In genomic region chr3:89291874-89292273, GRCm38 (mm10) we compare ENCODE assay signal across 21 mouse cellular contexts. TPM values are rescaled to one million over a fixed set of nuclear protein-coding genes. Genes with fewer than 3 reads are reported as not detected.
A peak's percentile ranks its signal among the peaks of the same experiment; 100 is the strongest.
DNase-seq lines count a peak whose midpoint lies in the region; ATAC-seq and TF ChIP-seq lines count a peak whose summit lies in the region.
"Had no signal": no experiment of that assay in that cellular context is flagged by ENCODE, and none has a peak within 500 bp of the region (broad histone marks: within the 10 kb centered on the region; RNA-seq: fewer than 3 reads in every experiment).

No protein-coding gene starts in this region.

- DNase-seq in limb, embryonic 10.5 days (ENCODE audit: low spot score): no peak
- DNase-seq in liver, postnatal 0 days: no peak
- no peak for DNase-seq in MEL (ENCODE audit: low read depth, low spot score)
- DNase-seq in limb, embryonic 14.5 days (ENCODE audit: low spot score): no peak
- no peak for DNase-seq in gastrocnemius, postnatal 36 days
- DNase-seq: adrenal gland, adult 8-10 months; adrenal gland, postnatal 14 days; adrenal gland, postnatal 36 days; cerebellum, adult 11-12 months; cerebellum, adult 2 months; cerebellum, adult 9-10 months; cerebellum, postnatal 10 days; cerebellum, postnatal 25 days had no signal

- ATAC-seq in limb, embryonic 12.5 days (ENCODE audit: insufficient number of reproducible peaks, insufficient read depth, low FRiP score, low TSS enrichment, low read depth): no peak
- ATAC-seq in liver, postnatal 0 days: no peak
- ATAC-seq in liver, embryonic 12.5 days: no peak
- ATAC-seq in limb, embryonic 14.5 days (ENCODE audit: low FRiP score, low read depth): no peak
- ATAC-seq: activated CD4-positive, CD25-positive, alpha-beta regulatory T cell, adult 4 months; forebrain, embryonic 13.5 days; forebrain, embryonic 15.5 days; Patski had no signal

- no peaks in the 10 kb centered on the region; the same call in 1 of the 2 replicates for H3K27me3 ChIP-seq in limb, embryonic 12.5 days
- H3K27me3 ChIP-seq in limb, embryonic 10.5 days (ENCODE audit: low read depth, poor library complexity, severe bottlenecking): peaks cover 4% of the 10 kb centered on the region; the same call in 1 of the 2 replicates
- H3K27me3 ChIP-seq in liver, postnatal 0 days (ENCODE audit: insufficient read depth, low read length): no peaks in the 10 kb centered on the region
- H3K27me3 ChIP-seq in liver, embryonic 12.5 days (replicated peaks): peaks cover 24% of the 10 kb centered on the region
- H3K27me3 ChIP-seq in MEL (ENCODE audit: control insufficient read depth in 1 of 2, insufficient read depth in 2 of 2, low read length in 2 of 2): peaks cover 0 to 4% of the 10 kb centered on the region in 2 experiments; a peak in 3 of 4 replicates
- no peaks in the 10 kb centered on the region for H3K27me3 ChIP-seq in limb, embryonic 14.5 days (ENCODE audit: control insufficient read depth, insufficient read depth, low read length)
- H3K27me3 ChIP-seq: embryonic facial prominence, embryonic 12.5 days; forebrain, embryonic 13.5 days; forebrain, embryonic 15.5 days; Patski had no signal

- H3K9ac ChIP-seq in limb, embryonic 12.5 days (replicated peaks): no peak overlapping the region
- no peak overlapping the region for H3K9ac ChIP-seq in liver, postnatal 0 days (replicated peaks)
- no peak overlapping the region for H3K9ac ChIP-seq in liver, embryonic 12.5 days
- peak overlapping the region; percentile 16 for H3K9ac ChIP-seq in MEL (ENCODE audit: control insufficient read depth, low read depth, low read length, poor library complexity, severe bottlenecking)
- H3K9ac ChIP-seq in limb, embryonic 14.5 days (ENCODE audit: low read depth, low read length, severe bottlenecking): no peak overlapping the region
- H3K9ac ChIP-seq: embryonic facial prominence, embryonic 12.5 days; forebrain, embryonic 13.5 days; forebrain, embryonic 15.5 days had no signal

- no peak overlapping the region for H3K4me3 ChIP-seq in limb, embryonic 12.5 days (replicated peaks)
- no peak overlapping the region for H3K4me3 ChIP-seq in limb, embryonic 10.5 days
- no peak overlapping the region for H3K4me3 ChIP-seq in liver, postnatal 0 days (ENCODE audit: low read depth, low read length)
- H3K4me3 ChIP-seq in liver, embryonic 12.5 days: no peak overlapping the region
- H3K4me3 ChIP-seq in MEL (ENCODE audit: control insufficient read depth in 1 of 2, insufficient read depth in 1 of 2, low read depth in 2 of 2, low read length in 2 of 2): peak overlapping the region; percentile 14 to 42; a peak in 2 of 4 replicates
- no peak overlapping the region for H3K4me3 ChIP-seq in limb, embryonic 14.5 days (replicated peaks; ENCODE audit: low read length)
- H3K4me3 ChIP-seq: embryonic facial prominence, embryonic 10.5 days; embryonic facial prominence, embryonic 12.5 days; forebrain, embryonic 13.5 days; forebrain, embryonic 15.5 days had no signal

- no peaks in the 10 kb centered on the region for H3K79me2 ChIP-seq in MEL (ENCODE audit: control insufficient read depth, insufficient read depth, low read length, poor library complexity)

- TF ChIP-seq EP300 in liver, postnatal 0 days (IDR thresholded peaks at IDR 0.05; ENCODE audit: low read depth): no peak
- TF ChIP-seq EP300 in MEL (IDR thresholded peaks at IDR 0.05; ENCODE audit: low read depth in 1 of 2, low read length in 2 of 2): peak; percentile 47 to 56; a peak in 3 of 4 replicates

- TF ChIP-seq CTCF in liver, postnatal 0 days (IDR thresholded peaks at IDR 0.05; ENCODE audit: low read depth): no peak
- no peak for TF ChIP-seq CTCF in MEL (IDR thresholded peaks at IDR 0.05 in 2 of 3, conservative IDR thresholded peaks at IDR 0.05 in 1 of 3; ENCODE audit: control insufficient read depth in 1 of 3, insufficient read depth in 1 of 3, low read depth in 2 of 3, low read length in 3 of 3, poor library complexity in 1 of 3, severe bottlenecking in 1 of 3)

- TF ChIP-seq RAD21 in MEL (IDR thresholded peaks at IDR 0.05; ENCODE audit: low read depth, low read length): no peak

- no peaks in the 10 kb centered on the region for H3K36me3 ChIP-seq in limb, embryonic 12.5 days
- H3K36me3 ChIP-seq in limb, embryonic 10.5 days: no peaks in the 10 kb centered on the region
- no peaks in the 10 kb centered on the region for H3K36me3 ChIP-seq in liver, postnatal 0 days (replicated peaks; ENCODE audit: insufficient read depth, low read length)
- H3K36me3 ChIP-seq in liver, embryonic 12.5 days: no peaks in the 10 kb centered on the region
- peaks cover 0 to 8% of the 10 kb centered on the region in 2 experiments; a peak in 2 of 4 replicates for H3K36me3 ChIP-seq in MEL (ENCODE audit: control insufficient read depth in 1 of 2, insufficient read depth in 2 of 2, low read length in 2 of 2)
- no peaks in the 10 kb centered on the region for H3K36me3 ChIP-seq in limb, embryonic 14.5 days (ENCODE audit: control insufficient read depth, insufficient read depth, low read length)
- H3K36me3 ChIP-seq: embryonic facial prominence, embryonic 10.5 days; embryonic facial prominence, embryonic 12.5 days; forebrain, embryonic 15.5 days had no signal

- H3K4me1 ChIP-seq in limb, embryonic 12.5 days (replicated peaks): peaks cover 42% of the 10 kb centered on the region
- peaks cover 38% of the 10 kb centered on the region for H3K4me1 ChIP-seq in limb, embryonic 10.5 days
- peaks cover 10% of the 10 kb centered on the region; the same call in 1 of the 2 replicates for H3K4me1 ChIP-seq in liver, postnatal 0 days (ENCODE audit: insufficient read depth)
- peaks cover 16% of the 10 kb centered on the region for H3K4me1 ChIP-seq in liver, embryonic 12.5 days
- peaks cover 8 to 15% of the 10 kb centered on the region in 2 experiments for H3K4me1 ChIP-seq in MEL (ENCODE audit: control insufficient read depth in 1 of 2, insufficient read depth in 2 of 2, low read length in 2 of 2)
- peaks cover 13% of the 10 kb centered on the region; the same call in 1 of the 2 replicates for H3K4me1 ChIP-seq in limb, embryonic 14.5 days (ENCODE audit: control insufficient read depth, insufficient read depth, low read length)
- H3K4me1 ChIP-seq: forebrain, embryonic 13.5 days had no signal

- WGBS in limb, embryonic 12.5 days: 59% methylated on average over 10 of the region's 10 CpGs
- 67% methylated on average over 10 of the region's 10 CpGs for WGBS in limb, embryonic 10.5 days
- WGBS in liver, postnatal 0 days (ENCODE audit: insufficient replicate concordance): 38% methylated on average over 10 of the region's 10 CpGs
- WGBS in liver, embryonic 12.5 days (ENCODE audit: insufficient replicate concordance): 29% methylated on average over 10 of the region's 10 CpGs
- 56% methylated on average over 10 of the region's 10 CpGs for WGBS in limb, embryonic 14.5 days

- H3K27ac ChIP-seq in limb, embryonic 12.5 days: peak overlapping the region; percentile 78; the same call in 1 of the 2 replicates
- H3K27ac ChIP-seq in limb, embryonic 10.5 days: no peak overlapping the region
- peak overlapping the region; percentile 93; the same call in 1 of the 2 replicates for H3K27ac ChIP-seq in liver, postnatal 0 days (ENCODE audit: low read depth)
- no peak overlapping the region for H3K27ac ChIP-seq in liver, embryonic 12.5 days
- H3K27ac ChIP-seq in MEL (ENCODE audit: control insufficient read depth, low read depth, low read length): no peak overlapping the region
- 0 out of 2 replicates have a peak overlapping the region, but pooled peaks have one; percentile 4 for H3K27ac ChIP-seq in limb, embryonic 14.5 days (replicated peaks; ENCODE audit: low read depth, low read length)
- H3K27ac ChIP-seq: embryonic facial prominence, embryonic 12.5 days; forebrain, embryonic 13.5 days; forebrain, embryonic 15.5 days had no signal

- no peaks in the 10 kb centered on the region for H3K9me3 ChIP-seq in limb, embryonic 12.5 days
- H3K9me3 ChIP-seq in limb, embryonic 10.5 days (replicated peaks): no peaks in the 10 kb centered on the region
- no peaks in the 10 kb centered on the region for H3K9me3 ChIP-seq in liver, postnatal 0 days (ENCODE audit: low read length)
- H3K9me3 ChIP-seq in liver, embryonic 12.5 days (replicated peaks): no peaks in the 10 kb centered on the region
- no peaks in the 10 kb centered on the region for H3K9me3 ChIP-seq in MEL (replicated peaks; ENCODE audit: insufficient read depth, low read length)
- H3K9me3 ChIP-seq in limb, embryonic 14.5 days (ENCODE audit: control insufficient read depth, low read length): no peaks in the 10 kb centered on the region
- H3K9me3 ChIP-seq: embryonic facial prominence, embryonic 10.5 days; embryonic facial prominence, embryonic 12.5 days; forebrain, embryonic 13.5 days; forebrain, embryonic 15.5 days had no signal

- no peak for TF ChIP-seq POLR2A in MEL (IDR thresholded peaks at IDR 0.05; ENCODE audit: control insufficient read depth in 1 of 2, insufficient read depth in 1 of 2, low read depth in 1 of 2, low read length in 2 of 2, poor library complexity in 1 of 2)
- TF ChIP-seq POLR2A in limb, embryonic 14.5 days (IDR thresholded peaks at IDR 0.05; ENCODE audit: borderline replicate concordance, extremely low read depth, insufficient read depth, insufficient read length): no peak

- H3K4me2 ChIP-seq in limb, embryonic 12.5 days: no peak overlapping the region
- H3K4me2 ChIP-seq in liver, postnatal 0 days (ENCODE audit: low read depth, low read length): no peak overlapping the region
- H3K4me2 ChIP-seq in liver, embryonic 12.5 days: no peak overlapping the region
- H3K4me2 ChIP-seq in limb, embryonic 14.5 days (replicated peaks; ENCODE audit: low read depth, low read length, severe bottlenecking): no peak overlapping the region
- H3K4me2 ChIP-seq: embryonic facial prominence, embryonic 12.5 days; forebrain, embryonic 13.5 days; forebrain, embryonic 15.5 days had no signal

- intact Hi-C loops in gastrocnemius, postnatal 36 days (cut with DNase I): no loop called here

RNA-seq across cellular contexts. Expression of gene Efna1, which starts 10.9 kb away (rescaled TPM):
- polyA plus RNA-seq in limb, embryonic 12.5 days (2016; fragmentation: Nextera tagmentation; extraction: Ambion mirVana): 36.9 and 40.4 TPM in 2 replicates
- 29.8 and 36.8 TPM in 2 replicates for polyA plus RNA-seq in limb, embryonic 10.5 days (2016; fragmentation: Nextera tagmentation; extraction: Ambion mirVana)
- polyA plus RNA-seq in liver, postnatal 0 days (2015; fragmentation: Nextera tagmentation; extraction: Ambion mirVana): 22.1 and 27.8 TPM in 2 replicates
- polyA plus RNA-seq in liver, embryonic 12.5 days (2016; fragmentation: Nextera tagmentation; extraction: Ambion mirVana): 5.2 and 5.3 TPM in 2 replicates
- not detected in 2 replicates for total RNA-seq in MEL (2012; rRNA removed)
- not detected for polyA plus RNA-seq in MEL (2012; ENCODE audit: insufficient read depth in 1 of 2, insufficient read length in 2 of 2, low read depth in 1 of 2, low replicate concordance in 2 of 2, missing spikeins in 1 of 2)
- 51.7 and 52.2 TPM in 2 replicates for polyA plus RNA-seq in limb, embryonic 14.5 days (2012; rRNA removed)
- 42.2 and 48.1 TPM in 2 replicates for polyA plus RNA-seq in limb, embryonic 14.5 days (2014; fragmentation: Nextera tagmentation; extraction: Ambion mirVana)
- 10 to 100 TPM; 10.1 to 11.5 TPM for total RNA-seq in gastrocnemius, postnatal 36 days (2021)
- polyA plus RNA-seq: activated CD4-positive, CD25-positive, alpha-beta regulatory T cell, adult 4 months had no signal

RNA-seq across cellular contexts. Expression of gene Slc50a1, which starts 21.5 kb away (rescaled TPM):
- 58.5 and 66.3 TPM in 2 replicates for polyA plus RNA-seq in limb, embryonic 12.5 days (2016; fragmentation: Nextera tagmentation; extraction: Ambion mirVana)
- 33.2 and 41.3 TPM in 2 replicates for polyA plus RNA-seq in limb, embryonic 10.5 days (2016; fragmentation: Nextera tagmentation; extraction: Ambion mirVana)
- 18.3 and 19.6 TPM in 2 replicates for polyA plus RNA-seq in liver, postnatal 0 days (2015; fragmentation: Nextera tagmentation; extraction: Ambion mirVana)
- polyA plus RNA-seq in liver, embryonic 12.5 days (2016; fragmentation: Nextera tagmentation; extraction: Ambion mirVana): 19.3 and 21.6 TPM in 2 replicates
- total RNA-seq in MEL (2012; rRNA removed): 17.2 and 22.5 TPM in 2 replicates
- 10 to 100 TPM in 1 of 2 experiments, not detected in 1; 45.9 TPM for polyA plus RNA-seq in MEL (2012; ENCODE audit: insufficient read depth in 1 of 2, insufficient read length in 2 of 2, low read depth in 1 of 2, low replicate concordance in 2 of 2, missing spikeins in 1 of 2)
- 150 and 198 TPM in 2 replicates for polyA plus RNA-seq in limb, embryonic 14.5 days (2012; rRNA removed)
- polyA plus RNA-seq in limb, embryonic 14.5 days (2014; fragmentation: Nextera tagmentation; extraction: Ambion mirVana): 90.8 and 95.6 TPM in 2 replicates
- 1 to 10 TPM; 8.3 to 9.1 TPM for total RNA-seq in gastrocnemius, postnatal 36 days (2021)

RNA-seq across cellular contexts. Expression of gene Efna3, which starts 30.9 kb away (rescaled TPM):
- polyA plus RNA-seq in limb, embryonic 12.5 days (2016; fragmentation: Nextera tagmentation; extraction: Ambion mirVana): 17.6 and 21.3 TPM in 2 replicates
- polyA plus RNA-seq in limb, embryonic 10.5 days (2016; fragmentation: Nextera tagmentation; extraction: Ambion mirVana): 13.2 and 18.4 TPM in 2 replicates
- polyA plus RNA-seq in liver, postnatal 0 days (2015; fragmentation: Nextera tagmentation; extraction: Ambion mirVana): not detected in 2 replicates
- polyA plus RNA-seq in liver, embryonic 12.5 days (2016; fragmentation: Nextera tagmentation; extraction: Ambion mirVana): 0.65 and 1.0 TPM in 2 replicates
- 0.54 and 0.78 TPM in 2 replicates for total RNA-seq in MEL (2012; rRNA removed)
- polyA plus RNA-seq in MEL (2012; ENCODE audit: insufficient read depth in 1 of 2, insufficient read length in 2 of 2, low read depth in 1 of 2, low replicate concordance in 2 of 2, missing spikeins in 1 of 2): 1 to 10 TPM in 1 of 2 experiments, not detected in 1; 1.2 TPM
- polyA plus RNA-seq in limb, embryonic 14.5 days (2012; rRNA removed): 38.1 and 48.5 TPM in 2 replicates
- 32.1 and 34.4 TPM in 2 replicates for polyA plus RNA-seq in limb, embryonic 14.5 days (2014; fragmentation: Nextera tagmentation; extraction: Ambion mirVana)
- total RNA-seq in gastrocnemius, postnatal 36 days (2021): not detected
- polyA plus RNA-seq: activated CD4-positive, CD25-positive, alpha-beta regulatory T cell, adult 4 months had no signal

RNA-seq across cellular contexts. Expression of gene Dpm3, which starts 32.7 kb away (rescaled TPM):
- 93.9 and 102 TPM in 2 replicates for polyA plus RNA-seq in limb, embryonic 12.5 days (2016; fragmentation: Nextera tagmentation; extraction: Ambion mirVana)
- 82.5 and 84.0 TPM in 2 replicates for polyA plus RNA-seq in limb, embryonic 10.5 days (2016; fragmentation: Nextera tagmentation; extraction: Ambion mirVana)
- 63.2 and 73.2 TPM in 2 replicates for polyA plus RNA-seq in liver, postnatal 0 days (2015; fragmentation: Nextera tagmentation; extraction: Ambion mirVana)
- polyA plus RNA-seq in liver, embryonic 12.5 days (2016; fragmentation: Nextera tagmentation; extraction: Ambion mirVana): 72.3 and 73.6 TPM in 2 replicates
- total RNA-seq in MEL (2012; rRNA removed): 246 and 271 TPM in 2 replicates
- 100 to 1,000 TPM in 1 of 2 experiments, not detected in 1; 237 TPM for polyA plus RNA-seq in MEL (2012; ENCODE audit: insufficient read depth in 1 of 2, insufficient read length in 2 of 2, low read depth in 1 of 2, low replicate concordance in 2 of 2, missing spikeins in 1 of 2)
- polyA plus RNA-seq in limb, embryonic 14.5 days (2012; rRNA removed): 313 and 432 TPM in 2 replicates
- 165 and 173 TPM in 2 replicates for polyA plus RNA-seq in limb, embryonic 14.5 days (2014; fragmentation: Nextera tagmentation; extraction: Ambion mirVana)
- 10 to 100 TPM; 16.6 to 23.2 TPM for total RNA-seq in gastrocnemius, postnatal 36 days (2021)

RNA-seq across cellular contexts. Expression of gene Trim46, which starts 45.8 kb away (rescaled TPM):
- 6.1 and 6.3 TPM in 2 replicates for polyA plus RNA-seq in limb, embryonic 12.5 days (2016; fragmentation: Nextera tagmentation; extraction: Ambion mirVana)
- polyA plus RNA-seq in limb, embryonic 10.5 days (2016; fragmentation: Nextera tagmentation; extraction: Ambion mirVana): 3.4 and 6.1 TPM in 2 replicates
- polyA plus RNA-seq in liver, postnatal 0 days (2015; fragmentation: Nextera tagmentation; extraction: Ambion mirVana): 0.06 and 0.21 TPM in 2 replicates
- polyA plus RNA-seq in liver, embryonic 12.5 days (2016; fragmentation: Nextera tagmentation; extraction: Ambion mirVana): 0.31 and 0.38 TPM in 2 replicates
- total RNA-seq in MEL (2012; rRNA removed): 2.4 and 3.3 TPM in 2 replicates
- 1 to 10 TPM in 1 of 2 experiments, not detected in 1; 7.7 TPM for polyA plus RNA-seq in MEL (2012; ENCODE audit: insufficient read depth in 1 of 2, insufficient read length in 2 of 2, low read depth in 1 of 2, low replicate concordance in 2 of 2, missing spikeins in 1 of 2)
- polyA plus RNA-seq in limb, embryonic 14.5 days (2012; rRNA removed): 19.0 and 25.4 TPM in 2 replicates
- polyA plus RNA-seq in limb, embryonic 14.5 days (2014; fragmentation: Nextera tagmentation; extraction: Ambion mirVana): 3.9 and 4.7 TPM in 2 replicates
- under 1 TPM; 0.15 to 0.17 TPM for total RNA-seq in gastrocnemius, postnatal 36 days (2021)

Comparison
In these comparisons a context has a peak if more than half of its experiments do, and no peak if none do; other contexts are left out.
1. H3K27ac ChIP-seq: peak in limb, embryonic 12.5 days (single experiment), liver, postnatal 0 days (single experiment) and limb, embryonic 14.5 days (single experiment); none in limb, embryonic 10.5 days (single experiment), liver, embryonic 12.5 days (single experiment) and MEL (single experiment).
2. H3K4me3 ChIP-seq: peak in MEL (2 of 2); none in limb, embryonic 12.5 days (single experiment), limb, embryonic 10.5 days (single experiment), liver, postnatal 0 days (single experiment), liver, embryonic 12.5 days (single experiment) and limb, embryonic 14.5 days (single experiment).